Mouse (Mus musculus): ENCODE results near the gene Prrx1.

DNA sequence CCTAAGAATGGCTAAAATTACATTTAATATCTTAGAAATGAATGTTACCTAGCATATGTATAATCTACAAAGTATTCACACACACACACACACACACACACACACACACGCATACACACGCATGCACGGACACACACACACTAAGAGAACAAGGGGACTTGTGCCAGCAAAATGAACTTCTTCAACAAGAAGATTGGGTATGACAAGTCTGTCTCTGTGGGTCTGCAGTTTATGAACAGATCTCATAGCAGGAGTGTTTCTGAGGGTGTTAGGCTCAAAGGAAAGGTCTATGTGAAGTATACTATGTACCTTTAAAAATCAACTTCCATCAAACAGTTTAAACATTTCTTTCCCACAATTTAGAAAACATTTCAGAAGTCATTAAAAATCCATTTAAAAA is 46.0 kb upstream of the Prrx1 start:
- TF ChIP-seq CTCF (conservative IDR thresholded peaks at IDR 0.05; ENCODE audit: low read length), result no peak
- TF ChIP-seq POU5F1 (IDR thresholded peaks at IDR 0.05; ENCODE audit: borderline replicate concordance, low read length), result no peak
- no peak for TF ChIP-seq NANOG (IDR thresholded peaks at IDR 0.05; ENCODE audit: borderline replicate concordance, low read length)

Measured in E14TG2a.4 (cell line).